Mouse (Mus musculus) thymus, postnatal 0 days (tissue): ENCODE measurements around the gene Cdc25b. TPM values are rescaled to one million over a fixed set of nuclear protein-coding genes. Genes with fewer than 3 reads are reported as not detected.

Source experiments
- DNase-seq: peaks from one replicate; pipeline ENCODE4 v3.0.0-alpha.2; 2015; ENCODE audit warnings: low spot score
- polyA plus RNA-seq: library from polyadenylated mRNA; unstranded; fragments of >200 nt; fragmentation: Nextera tagmentation; extraction: Ambion mirVana; gene quantifications from 2 replicates; pipeline ENCODE4 v1.2.1, GENCODE M21; 2015

Cdc25b gene
- polyA plus RNA-seq, 1 experiment from 2014 or later = 58.6 TPM

DNA sequence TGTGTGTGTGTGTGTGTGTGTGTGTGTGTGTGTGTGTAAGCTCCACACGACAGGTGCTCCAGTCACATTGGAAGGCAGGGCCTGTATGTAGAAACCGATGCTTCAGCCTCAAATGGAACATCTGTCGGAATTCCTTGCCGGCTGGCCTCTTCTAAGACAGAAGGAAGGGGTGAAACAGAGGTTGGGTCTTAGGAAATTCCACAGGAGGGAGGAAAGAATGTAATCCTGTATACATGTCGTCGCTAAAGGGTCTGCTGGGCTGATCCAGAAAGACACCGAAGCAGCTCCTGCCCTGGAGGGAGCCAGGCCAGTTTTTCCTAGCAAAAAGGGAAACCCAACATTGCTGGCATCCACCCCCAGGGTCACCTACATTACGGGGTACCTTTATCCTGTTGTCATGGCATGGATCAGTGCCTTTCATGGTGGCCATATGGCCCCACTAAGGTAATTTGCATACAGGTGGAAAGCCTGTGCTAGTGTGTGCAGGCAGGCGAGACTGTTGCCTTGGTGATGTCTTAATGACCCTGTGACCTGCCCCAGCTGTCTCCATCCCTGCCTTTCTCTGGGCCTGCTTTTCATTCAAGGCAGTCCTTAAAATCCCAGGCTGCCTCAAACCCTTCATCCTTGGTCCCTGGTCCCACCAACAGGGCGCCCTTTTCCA, 3.7 kb downstream of the Cdc25b start:
- no peak for DNase-seq

DNA sequence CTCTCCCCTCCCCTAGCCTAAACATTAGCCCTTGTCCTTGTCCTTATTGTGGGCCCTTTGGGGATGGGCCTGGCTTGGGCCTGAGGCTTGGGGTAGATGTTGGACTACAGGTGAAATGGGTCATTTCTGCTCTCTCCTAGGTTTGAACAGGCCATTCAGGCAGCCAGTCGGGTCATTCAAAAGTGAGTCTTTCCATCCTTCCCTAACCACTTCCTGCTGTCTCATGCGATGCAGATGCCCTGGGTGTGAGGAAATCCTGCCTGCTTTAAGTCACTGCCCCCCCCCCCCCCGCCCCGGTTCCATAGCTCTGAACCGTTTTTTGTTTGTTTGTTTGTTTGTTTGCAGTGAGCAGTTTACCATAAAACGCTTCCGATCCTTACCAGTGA, 4.2 kb downstream of the Cdc25b start:
- DNase-seq = peak; percentile 9

- no peak for DNase-seq
These were observed 10.0 kb downstream of the Cdc25b start for GRCm38 (mm10) chr2:131196606-131197316.

DNA sequence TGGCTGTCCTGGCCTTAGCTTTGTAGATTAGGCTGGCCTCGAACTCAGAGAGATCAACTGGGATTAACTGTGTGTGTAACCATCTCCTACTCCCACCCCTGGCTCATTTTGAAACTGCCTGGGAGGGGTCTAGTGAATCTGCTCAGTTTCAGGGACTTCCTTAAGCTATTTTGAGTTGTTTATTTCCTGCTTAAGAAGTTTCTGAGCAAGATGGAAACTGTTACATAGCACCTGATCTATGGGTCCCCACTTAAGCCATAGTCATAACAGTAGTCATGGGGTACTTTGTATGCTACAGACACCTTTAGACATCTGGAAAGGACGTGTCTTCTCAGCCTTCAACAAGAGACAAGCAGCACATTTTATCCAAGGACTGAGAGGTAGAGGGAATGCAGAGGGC, 14.0 kb downstream of the Cdc25b start:
- no peak for DNase-seq

GRCm38 (mm10) chr2:131201262-131201661, 14.5 kb downstream of the Cdc25b start:
- no peak for DNase-seq

DNA sequence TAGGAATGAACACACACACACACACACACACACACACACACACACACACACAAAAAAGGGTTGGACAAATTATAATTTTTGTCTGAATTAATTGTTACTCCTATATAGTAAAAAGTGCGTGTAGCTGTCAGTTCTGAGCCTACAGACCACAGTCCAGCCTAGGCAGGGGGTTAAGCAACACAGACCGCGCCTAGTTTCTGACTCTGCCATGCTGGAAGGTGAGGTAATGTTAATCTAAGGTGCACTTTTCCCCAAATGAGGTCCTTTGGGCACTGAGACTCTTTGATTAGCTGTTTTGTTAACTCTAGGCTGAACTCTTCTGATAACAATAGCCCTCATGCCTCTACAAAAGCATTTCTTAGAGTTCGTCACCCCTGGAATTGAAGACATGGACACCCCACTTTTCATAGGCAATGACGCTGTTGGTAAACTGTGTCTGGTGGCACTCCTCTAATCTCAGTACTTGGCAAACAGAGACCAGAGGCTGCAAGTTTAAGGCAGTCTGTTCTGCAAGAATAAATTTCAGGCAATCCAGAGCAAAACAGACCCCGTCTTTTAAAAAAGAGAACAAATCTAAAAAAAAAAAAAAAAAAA, 17.2 kb downstream of the Cdc25b start:
- DNase-seq = no peak

GRCm38 (mm10) chr2:131204410-131204981, 17.7 kb downstream of the Cdc25b start:
- no peak for DNase-seq

DNA sequence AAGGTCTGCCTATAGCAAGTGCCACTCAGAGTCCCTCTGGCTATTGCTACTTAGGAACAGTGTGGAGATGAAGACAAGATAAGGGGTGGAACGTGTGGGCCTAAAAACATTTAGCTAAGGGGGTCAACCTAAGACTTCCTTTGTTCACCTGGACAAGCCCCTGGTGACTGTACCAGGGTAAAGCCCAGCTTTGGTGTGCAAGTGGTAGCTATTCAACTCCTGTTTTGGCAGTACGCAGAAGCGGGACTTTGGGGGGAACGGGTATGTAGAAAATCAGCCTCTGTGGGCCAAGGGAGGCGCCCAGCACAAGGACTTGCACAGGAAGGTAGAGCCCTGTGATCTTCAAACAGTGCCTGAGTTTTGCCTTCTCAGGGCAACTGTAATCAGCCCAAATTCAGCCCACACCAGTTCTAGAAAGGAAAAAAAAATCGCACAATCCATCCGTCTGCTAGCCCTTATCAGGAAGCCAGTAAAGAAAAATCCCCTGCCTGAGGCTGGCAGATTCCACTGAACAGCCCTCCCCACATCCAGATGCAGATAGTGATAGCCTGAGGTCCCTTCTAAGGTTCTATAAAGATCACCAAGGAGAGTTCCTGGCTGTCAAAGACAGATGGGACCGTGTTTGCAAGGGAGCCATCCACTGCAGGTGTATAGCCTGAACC, 18.9 kb downstream of the Cdc25b start:
- DNase-seq = no peak

- DNase-seq = no peak
These were observed 20.0 kb downstream of the Cdc25b start, which contains the start of gene Ap5s1 for GRCm38 (mm10) chr2:131206778-131207177. TSS of gene Ap5s1 (plus strand) at chr2:131207078.

DNA sequence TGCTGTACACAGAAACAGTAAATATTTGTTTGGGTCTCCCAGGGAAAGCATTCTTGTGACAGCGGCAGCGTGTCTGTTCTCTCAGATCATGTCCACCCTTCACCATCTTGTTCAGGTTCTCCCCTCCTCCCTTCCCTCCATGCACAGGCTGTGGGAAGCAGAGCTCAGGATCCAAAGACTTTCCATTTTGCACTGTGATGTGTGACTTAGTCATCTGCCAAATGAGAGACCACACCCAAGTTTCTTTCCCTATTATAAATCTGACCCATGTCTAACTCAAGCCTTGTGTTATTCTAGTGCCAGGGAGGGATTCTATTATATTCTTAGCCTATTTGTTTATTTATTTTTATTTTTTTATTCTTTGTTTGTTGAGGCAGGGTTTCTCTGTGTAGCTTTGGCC, 21.6 kb downstream of the Cdc25b start:
- DNase-seq = no peak

DNA sequence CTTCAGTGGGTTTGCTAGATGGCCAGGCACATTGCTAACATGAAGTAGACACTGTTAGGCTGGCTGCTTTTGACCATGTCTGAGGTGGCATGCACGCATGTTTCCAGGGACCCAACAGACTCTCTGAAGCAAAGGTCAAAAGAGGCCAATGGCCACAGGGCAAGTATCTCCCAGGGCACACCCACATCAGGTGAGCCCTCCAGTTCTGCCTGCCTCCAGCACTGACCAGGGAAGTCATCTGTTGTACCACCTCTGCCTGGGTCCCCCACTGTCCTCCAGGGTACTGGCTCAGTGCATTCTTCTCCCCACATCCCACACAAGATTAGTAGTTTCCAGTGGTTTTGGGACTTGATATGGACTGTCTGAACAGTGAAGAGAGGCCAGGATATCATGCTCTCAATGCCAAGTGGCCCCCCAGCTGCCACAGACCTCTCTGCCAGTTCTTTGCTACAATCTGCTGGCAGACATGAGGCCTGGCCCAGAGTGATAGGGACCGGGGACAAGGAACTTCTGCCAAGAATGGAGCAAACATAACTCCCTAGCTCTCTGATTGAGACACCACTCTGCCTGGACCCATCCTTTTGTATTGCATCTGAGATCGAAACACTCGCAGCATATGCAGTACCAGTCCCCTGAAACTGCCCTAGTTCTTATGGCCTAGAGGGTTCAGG, 22.5 kb downstream of the Cdc25b start:
- DNase-seq = no peak

GRCm38 (mm10) chr2:131209969-131210792, 23.4 kb downstream of the Cdc25b start:
- DNase-seq = peak; percentile 90

DNA sequence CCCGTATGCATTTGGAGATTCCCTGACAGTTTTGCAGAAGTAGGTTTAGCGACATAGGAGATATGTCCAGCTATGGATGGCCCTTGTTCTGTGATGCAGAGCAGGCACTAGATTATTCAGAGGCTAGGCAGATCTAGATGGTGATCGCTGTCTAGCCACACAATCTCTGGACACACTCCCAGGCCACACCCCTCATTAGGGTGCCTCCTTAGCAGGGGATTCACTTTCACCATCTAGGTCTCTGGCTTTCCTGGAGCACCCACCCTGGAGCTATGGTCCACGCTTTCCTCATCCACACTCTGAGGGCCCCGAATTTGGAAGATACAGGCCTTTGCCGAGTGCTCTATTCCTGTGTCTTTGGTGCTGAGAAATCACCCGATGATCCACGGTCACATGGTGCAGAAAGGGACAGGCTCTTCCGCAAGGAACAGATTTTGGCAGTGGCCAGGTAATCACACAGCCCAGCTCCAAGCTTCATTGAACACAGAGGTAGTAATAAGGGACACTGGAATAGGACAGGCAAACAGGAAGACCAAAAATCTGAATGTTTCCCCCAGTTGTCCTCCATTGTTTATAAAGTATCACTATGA, 24.4 kb downstream of the Cdc25b start:
- no peak for DNase-seq

GRCm38 (mm10) chr2:131213773-131214172, 27.0 kb downstream of the Cdc25b start:
- no peak for DNase-seq

DNA sequence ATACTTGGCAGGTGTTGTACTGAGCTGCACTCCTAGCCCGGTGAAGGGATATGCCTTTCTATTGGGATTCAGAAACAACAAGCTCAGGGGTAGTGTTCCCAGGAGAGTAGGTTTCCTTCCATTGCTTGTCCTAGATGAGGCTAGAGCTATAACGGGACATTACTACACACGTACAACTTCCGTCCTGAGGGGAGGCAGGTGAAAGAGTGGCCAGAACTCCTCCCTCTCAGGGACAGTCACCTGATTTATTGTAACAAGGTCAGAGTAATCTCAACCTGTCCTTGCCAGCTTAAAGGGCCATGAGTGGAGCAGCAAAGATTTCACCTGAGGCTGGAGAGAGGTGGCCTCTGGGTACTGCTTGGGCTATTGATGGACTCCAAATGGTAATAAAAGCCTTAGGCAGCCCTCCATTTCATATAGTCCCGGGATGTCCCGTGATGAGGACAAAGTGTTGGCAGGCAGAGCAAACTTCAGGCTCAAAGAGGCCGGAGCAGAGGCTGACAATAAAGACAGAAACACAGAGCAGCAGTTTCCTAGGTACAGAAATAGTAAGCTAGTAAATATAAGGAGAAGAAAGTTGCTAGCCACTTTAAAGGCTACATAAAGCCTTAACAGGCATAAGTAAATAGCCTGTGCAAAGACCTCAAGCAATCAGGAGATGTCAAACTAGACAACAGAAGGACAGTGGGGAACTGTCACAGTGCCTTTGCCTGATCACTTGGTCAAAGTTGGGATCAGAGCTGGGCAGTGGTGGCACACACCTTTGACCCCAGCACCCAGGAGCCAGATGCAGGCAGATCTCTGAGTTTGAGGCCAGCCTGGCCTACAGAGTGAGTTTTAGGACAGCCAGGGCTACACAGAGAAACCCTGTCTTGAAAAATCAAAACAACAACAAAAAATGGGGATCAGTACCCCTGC, 29.5 kb downstream of the Cdc25b start:
- DNase-seq = no peak

GRCm38 (mm10) chr2:131220030-131220429, 33.3 kb downstream of the Cdc25b start:
- DNase-seq = no peak

DNA sequence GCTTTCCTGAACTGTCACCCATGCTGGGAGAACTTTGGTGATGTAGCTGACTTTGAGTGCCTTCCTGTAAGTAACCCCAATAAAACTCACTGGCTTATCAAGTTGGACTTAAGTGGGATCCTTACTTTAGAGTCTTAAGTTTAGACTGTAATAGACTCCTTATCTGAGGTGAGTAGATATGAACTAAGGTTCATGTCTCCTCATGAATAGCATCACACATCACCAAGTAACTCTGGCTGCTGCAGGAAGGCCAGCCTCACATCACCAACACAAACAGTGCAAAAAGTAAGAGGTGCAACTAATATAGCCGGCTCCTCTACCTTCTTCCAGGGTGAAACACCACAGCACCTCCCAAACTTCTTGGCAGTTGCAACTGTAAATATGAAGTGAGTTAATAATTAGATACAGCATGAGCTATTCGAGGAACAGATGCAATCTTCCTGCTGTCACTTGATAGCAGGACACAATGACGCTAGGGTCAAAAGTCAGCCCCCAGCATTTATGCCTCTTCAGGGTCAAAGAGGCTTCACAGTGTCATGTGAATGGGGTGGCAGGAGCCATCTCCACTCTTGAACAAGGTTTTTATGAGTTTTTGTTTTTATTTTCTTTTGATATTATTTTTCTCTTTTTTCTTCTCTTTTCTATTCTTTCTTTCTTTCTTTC, 35.2 kb downstream of the Cdc25b start:
- no peak for DNase-seq

GRCm38 (mm10) chr2:131222562-131222961, 35.8 kb downstream of the Cdc25b start:
- DNase-seq = no peak
